Mouse (Mus musculus) kidney, embryonic 15.5 days (tissue): ENCODE results near the gene Shank3. TPM values are rescaled to one million over a fixed set of nuclear protein-coding genes. Genes with fewer than 3 reads are reported as not detected.

ENCODE experiments used
- ATAC-seq: fragments of 200-750 bp; cut with Nextera tagmentation; replicated peaks from 2 replicates; pipeline ENCODE4 v1.8.0; 2017; ENCODE audit warnings: moderate TSS enrichment; ENCODE audit not compliant: low FRiP score
- H3K27ac ChIP-seq: fragments of 300-500 bp; sonication (generic); 2 replicates; pipeline ENCODE4 v1.5.1; 2015; ENCODE audit warnings: mild to moderate bottlenecking, inconsistent platforms
- H3K27me3 ChIP-seq: fragments of 300-500 bp; sonication (generic); 2 replicates; pipeline ENCODE4 v1.6.1; 2015; ENCODE audit warnings: inconsistent platforms
- H3K36me3 ChIP-seq: fragments of 300-500 bp; sonication (generic); 2 replicates; pipeline ENCODE4 v1.6.1; 2015; ENCODE audit warnings: inconsistent platforms
- H3K4me1 ChIP-seq: fragments of 300-500 bp; sonication (generic); 2 replicates; pipeline ENCODE4 v1.6.1; 2015; ENCODE audit warnings: inconsistent platforms
- H3K4me2 ChIP-seq: fragments of 300-500 bp; sonication (generic); 2 replicates; pipeline ENCODE4 v1.6.1; 2015; ENCODE audit warnings: moderate library complexity, mild to moderate bottlenecking, inconsistent platforms
- H3K4me3 ChIP-seq: fragments of 300-500 bp; sonication (generic); replicated peaks from 2 replicates; pipeline ENCODE4 v1.5.1; 2015; ENCODE audit warnings: mild to moderate bottlenecking, inconsistent platforms
- H3K9ac ChIP-seq: fragments of 300-500 bp; sonication (generic); 2 replicates; pipeline ENCODE4 v1.6.1; 2015; ENCODE audit warnings: mild to moderate bottlenecking, inconsistent platforms
- H3K9me3 ChIP-seq: fragments of 300-500 bp; sonication (generic); replicated peaks from 2 replicates; pipeline ENCODE4 v1.6.1; 2016; ENCODE audit warnings: inconsistent platforms
- WGBS: fragments of 180-500 bp; shearing (Covaris S2); methylation state at CpG from one replicate; pipeline ENCODE4 v1.1.7; 2015; ENCODE audit warnings: mixed read lengths; 5-methylcytosine and 5-hydroxymethylcytosine counted together
- polyA plus RNA-seq: library from polyadenylated mRNA; unstranded; fragments of >200 nt; fragmentation: Nextera tagmentation; extraction: Ambion mirVana; gene quantifications from 2 replicates; pipeline ENCODE4 v1.2.1, GENCODE M21; 2015

Shank3 gene
- polyA plus RNA-seq, 1 experiment from 2014 or later, result 2.2 TPM

GRCm38 (mm10) chr15:89480584-89480983, 18.8 kb upstream of the Shank3 start:
- Histone ChIP-seq H3K4me2 (no peak overlapping the region), H3K27me3 (no peaks in the 10 kb centered on the region), H3K4me1 (peaks cover 7% of the 10 kb centered on the region), H3K36me3 (no peaks in the 10 kb centered on the region), H3K9me3 (no peaks in the 10 kb centered on the region), H3K27ac (peak overlapping the region; percentile 61), H3K4me3 (no peak overlapping the region), H3K9ac (no peak overlapping the region)
- no peak for ATAC-seq
- WGBS, result 56% methylated on average over 8 of the region's 8 CpGs

GRCm38 (mm10) chr15:89488182-89488581, 11.2 kb upstream of the Shank3 start:
- no peak overlapping the region for H3K4me3 ChIP-seq

GRCm38 (mm10) chr15:89488611-89489117, 10.8 kb upstream of the Shank3 start:
- ATAC-seq, result no peak
- Histone ChIP-seq H3K9ac (no peak overlapping the region), H3K4me2 (no peak overlapping the region), H3K27ac (no peak overlapping the region), H3K36me3 (no peaks in the 10 kb centered on the region), H3K4me3 (no peak overlapping the region), H3K4me1 (no peaks in the 10 kb centered on the region), H3K9me3 (no peaks in the 10 kb centered on the region), H3K27me3 (no peaks in the 10 kb centered on the region)
- WGBS, result 42% methylated on average over 14 of the region's 14 CpGs

More at GRCm38 (mm10) chr15:89488182-89488581, 11.2 kb upstream of the Shank3 start:
- H3K4me1 ChIP-seq, result no peaks in the 10 kb centered on the region
- H3K4me2 ChIP-seq, result no peak overlapping the region
- 79% methylated on average over 12 of the region's 12 CpGs for WGBS
- H3K27ac ChIP-seq, result no peak overlapping the region
- ATAC-seq, result no peak
- no peaks in the 10 kb centered on the region for H3K27me3 ChIP-seq
- H3K36me3 ChIP-seq, result no peaks in the 10 kb centered on the region
- H3K9ac ChIP-seq, result no peak overlapping the region
- H3K9me3 ChIP-seq, result no peaks in the 10 kb centered on the region

GRCm38 (mm10) chr15:89494970-89495369, 4.5 kb upstream of the Shank3 start:
- no peak overlapping the region for H3K4me2 ChIP-seq
- peaks cover 28% of the 10 kb centered on the region for H3K27me3 ChIP-seq
- no peak overlapping the region for H3K4me3 ChIP-seq
- no peaks in the 10 kb centered on the region for H3K9me3 ChIP-seq
- no peak for ATAC-seq
- H3K4me1 ChIP-seq, result peaks cover 23% of the 10 kb centered on the region
- H3K36me3 ChIP-seq, result no peaks in the 10 kb centered on the region
- H3K27ac ChIP-seq, result no peak overlapping the region
- no peak overlapping the region for H3K9ac ChIP-seq
- 78% methylated on average over 4 of the region's 4 CpGs for WGBS

- Histone ChIP-seq H3K27me3 (peaks cover 39% of the 10 kb centered on the region), H3K9me3 (no peaks in the 10 kb centered on the region), H3K4me1 (peaks cover 31% of the 10 kb centered on the region), H3K4me3 (no peak overlapping the region), H3K36me3 (no peaks in the 10 kb centered on the region), H3K27ac (no peak overlapping the region), H3K4me2 (no peak overlapping the region), H3K9ac (no peak overlapping the region)
- WGBS, result 67% methylated on average over 4 of the region's 4 CpGs
- ATAC-seq, result no peak
These were observed 3.3 kb upstream of the Shank3 start for GRCm38 (mm10) chr15:89496131-89496530.

- Histone ChIP-seq H3K4me1 (peaks cover 31% of the 10 kb centered on the region), H3K9me3 (no peaks in the 10 kb centered on the region), H3K27me3 (peaks cover 43% of the 10 kb centered on the region), H3K27ac (peak overlapping the region; percentile 18), H3K4me3 (no peak overlapping the region), H3K4me2 (no peak overlapping the region), H3K36me3 (no peaks in the 10 kb centered on the region), H3K9ac (no peak overlapping the region)
- WGBS, result 37% methylated on average over 2 of the region's 2 CpGs
- ATAC-seq, result no peak
These were observed 2.6 kb upstream of the Shank3 start for GRCm38 (mm10) chr15:89496841-89497240.

GRCm38 (mm10) chr15:89497391-89498048, 1.9 kb upstream of the Shank3 start:
- WGBS, result 24% methylated on average over 4 of the region's 4 CpGs
- H3K4me2 ChIP-seq, result 0 out of 2 replicates have a peak overlapping the region, but pooled peaks have one; percentile 10

GRCm38 (mm10) chr15:89498049-89498960, 1.1 kb upstream of the Shank3 start:
- 2% methylated on average over 41 of the region's 41 CpGs for WGBS
- H3K27me3 ChIP-seq, result peaks cover 43% of the 10 kb centered on the region
- H3K4me1 ChIP-seq, result peaks cover 31% of the 10 kb centered on the region
- peak overlapping the region; percentile 69 for H3K9ac ChIP-seq
- 0 out of 2 replicates have a peak, but pooled peaks have one; percentile 5 for ATAC-seq
- peak overlapping the region; percentile 64 for H3K27ac ChIP-seq
- H3K4me2 ChIP-seq, result peak overlapping the region; percentile 92
- no peaks in the 10 kb centered on the region for H3K9me3 ChIP-seq
- peak overlapping the region; percentile 62 for H3K4me3 ChIP-seq
- H3K36me3 ChIP-seq, result no peaks in the 10 kb centered on the region

More at GRCm38 (mm10) chr15:89497391-89498048, 1.9 kb upstream of the Shank3 start:
- Histone ChIP-seq H3K36me3 (no peaks in the 10 kb centered on the region), H3K4me3 (peak overlapping the region; percentile 62), H3K27me3 (peaks cover 43% of the 10 kb centered on the region), H3K4me1 (peaks cover 31% of the 10 kb centered on the region), H3K9ac (no peak overlapping the region), H3K9me3 (no peaks in the 10 kb centered on the region), H3K27ac (peak overlapping the region; percentile 64)
- ATAC-seq, result peak; percentile 8; the same call in 1 of the 2 replicates

GRCm38 (mm10) chr15:89499784-89500220, 379 bp downstream of the Shank3 start:
- Histone ChIP-seq H3K27me3 (peaks cover 43% of the 10 kb centered on the region), H3K36me3 (no peaks in the 10 kb centered on the region), H3K4me2 (peak overlapping the region; percentile 92), H3K9ac (peak overlapping the region; percentile 69), H3K9me3 (no peaks in the 10 kb centered on the region), H3K27ac (0 out of 2 replicates have a peak overlapping the region, but pooled peaks have one; percentile 18), H3K4me3 (peak overlapping the region; percentile 62), H3K4me1 (peaks cover 31% of the 10 kb centered on the region)
- under 1% methylated on average over 47 of the region's 60 CpGs for WGBS
- ATAC-seq, result peak; percentile 81

- ATAC-seq, result peak; percentile 63
- H3K9ac ChIP-seq, result peak overlapping the region; percentile 69
- peak overlapping the region; percentile 92 for H3K4me2 ChIP-seq
- 2% methylated on average over 34 of the region's 35 CpGs for WGBS
- 0 out of 2 replicates have a peak overlapping the region, but pooled peaks have one; percentile 18 for H3K27ac ChIP-seq
- no peaks in the 10 kb centered on the region for H3K36me3 ChIP-seq
- H3K27me3 ChIP-seq, result peaks cover 43% of the 10 kb centered on the region
- peaks cover 31% of the 10 kb centered on the region for H3K4me1 ChIP-seq
- peak overlapping the region; percentile 62 for H3K4me3 ChIP-seq
- no peaks in the 10 kb centered on the region for H3K9me3 ChIP-seq
These were observed 883 bp downstream of the Shank3 start for GRCm38 (mm10) chr15:89500221-89500791.

GRCm38 (mm10) chr15:89501321-89501720, 1.9 kb downstream of the Shank3 start:
- peaks cover 38% of the 10 kb centered on the region for H3K27me3 ChIP-seq
- H3K9me3 ChIP-seq, result no peaks in the 10 kb centered on the region
- H3K4me1 ChIP-seq, result peaks cover 31% of the 10 kb centered on the region
- peak overlapping the region; percentile 92 for H3K4me2 ChIP-seq
- ATAC-seq, result no peak
- no peak overlapping the region for H3K27ac ChIP-seq
- H3K4me3 ChIP-seq, result peak overlapping the region; percentile 62; the same call in 1 of the 2 replicates
- WGBS, result 78% methylated on average over 3 of the region's 3 CpGs
- no peaks in the 10 kb centered on the region for H3K36me3 ChIP-seq
- H3K9ac ChIP-seq, result no peak overlapping the region
